Mouse (Mus musculus) heart, postnatal 0 days (tissue): ENCODE measurements around the gene Sparcl1.

Experiments
- CTCF ChIP-seq: IDR thresholded peaks from 2 replicates; pipeline ENCODE4 v1.5.1; 2016; ENCODE audit warnings: antibody characterized with exemption, control low read depth, low read depth
- EP300 ChIP-seq: IDR thresholded peaks from 2 replicates; pipeline ENCODE4 v1.6.1; 2016; ENCODE audit warnings: antibody characterized with exemption, low read depth

GRCm38 (mm10) chr5:104112016-104112415, 1.5 kb downstream of the Sparcl1 start:
- no peak for TF ChIP-seq CTCF
- TF ChIP-seq EP300: 0 out of 2 replicates have a peak, but pooled peaks have one; percentile 21
